In genomic region chr8:54660675-54661074, GRCm38 (mm10) we compare ENCODE assay signal across 9 mouse cellular contexts.
DNase-seq lines count a peak whose midpoint lies in the region; ATAC-seq lines count a peak whose summit lies in the region.
"Had no signal": no experiment of that assay in that cellular context is flagged by ENCODE, and none has a peak within 500 bp of the region (broad histone marks: within the 10 kb centered on the region; RNA-seq: fewer than 3 reads in every experiment).

No protein-coding gene starts in this region.

- H3K9ac ChIP-seq in intestine, embryonic 15.5 days = no peak overlapping the region
- no peak overlapping the region for H3K9ac ChIP-seq in intestine, embryonic 16.5 days (ENCODE audit: low read depth, low read length)
- no peak overlapping the region for H3K9ac ChIP-seq in lung, embryonic 16.5 days (ENCODE audit: low read length)

- ATAC-seq in intestine, embryonic 15.5 days = 0 out of 2 replicates have a peak, but pooled peaks have one; percentile 49
- ATAC-seq in intestine, embryonic 16.5 days = no peak
- 0 out of 2 replicates have a peak, but pooled peaks have one; percentile 28 for ATAC-seq in lung, embryonic 16.5 days (ENCODE audit: low read depth)

- H3K27me3 ChIP-seq in intestine, embryonic 15.5 days (replicated peaks) = no peaks in the 10 kb centered on the region
- H3K27me3 ChIP-seq in intestine, embryonic 16.5 days (replicated peaks; ENCODE audit: control insufficient read depth, insufficient read depth, low read length) = no peaks in the 10 kb centered on the region
- H3K27me3 ChIP-seq in heart, embryonic 10.5 days (ENCODE audit: insufficient read depth, poor library complexity, severe bottlenecking) = no peaks in the 10 kb centered on the region
- no peaks in the 10 kb centered on the region for H3K27me3 ChIP-seq in lung, embryonic 16.5 days (ENCODE audit: control insufficient read depth, insufficient read depth, low read depth, low read length)

- no peak overlapping the region for H3K4me3 ChIP-seq in intestine, embryonic 15.5 days (replicated peaks)
- H3K4me3 ChIP-seq in intestine, embryonic 16.5 days (ENCODE audit: low read length) = no peak overlapping the region
- no peak overlapping the region for H3K4me3 ChIP-seq in heart, embryonic 10.5 days
- H3K4me3 ChIP-seq in lung, embryonic 16.5 days (ENCODE audit: low read length) = no peak overlapping the region

- H3K36me3 ChIP-seq in intestine, embryonic 15.5 days = no peaks in the 10 kb centered on the region
- no peaks in the 10 kb centered on the region for H3K36me3 ChIP-seq in intestine, embryonic 16.5 days (ENCODE audit: control insufficient read depth, insufficient read depth, low read length)
- H3K36me3 ChIP-seq in heart, embryonic 10.5 days = no peaks in the 10 kb centered on the region
- H3K36me3 ChIP-seq in lung, embryonic 16.5 days (ENCODE audit: control insufficient read depth, insufficient read depth, low read length) = no peaks in the 10 kb centered on the region

- WGBS in intestine, embryonic 15.5 days = 43% methylated on average over 5 of the region's 5 CpGs
- WGBS in intestine, embryonic 16.5 days = 39% methylated on average over 5 of the region's 5 CpGs
- WGBS in heart, embryonic 10.5 days = 38% methylated on average over 5 of the region's 5 CpGs
- WGBS in lung, embryonic 16.5 days = 32% methylated on average over 5 of the region's 5 CpGs

- DNase-seq in adipocyte (ENCODE audit: low spot score) = peak; percentile 76
- peak; percentile 68 for DNase-seq in embryo, embryonic 10 days (ENCODE audit: low spot score)
- DNase-seq in heart, embryonic 10.5 days (ENCODE audit: low spot score) = peak; percentile 75
- DNase-seq in layer of hippocampus, adult 11-12 months (ENCODE audit: low spot score) = peak; percentile 67
- DNase-seq in right cerebral cortex, postnatal 25 days = peak; percentile 40

- no peaks in the 10 kb centered on the region for H3K9me3 ChIP-seq in intestine, embryonic 15.5 days
- no peaks in the 10 kb centered on the region for H3K9me3 ChIP-seq in intestine, embryonic 16.5 days (ENCODE audit: control insufficient read depth, low read length)
- H3K9me3 ChIP-seq in heart, embryonic 10.5 days = no peaks in the 10 kb centered on the region
- no peaks in the 10 kb centered on the region for H3K9me3 ChIP-seq in lung, embryonic 16.5 days (ENCODE audit: control insufficient read depth, low read length)

- H3K27ac ChIP-seq in intestine, embryonic 15.5 days = no peak overlapping the region
- no peak overlapping the region for H3K27ac ChIP-seq in intestine, embryonic 16.5 days (ENCODE audit: low read length)
- no peak overlapping the region for H3K27ac ChIP-seq in heart, embryonic 10.5 days
- no peak overlapping the region for H3K27ac ChIP-seq in lung, embryonic 16.5 days (ENCODE audit: low read length)
- H3K27ac ChIP-seq: macrophage had no signal

- no peaks in the 10 kb centered on the region for H3K4me1 ChIP-seq in intestine, embryonic 15.5 days (replicated peaks)
- H3K4me1 ChIP-seq in intestine, embryonic 16.5 days (ENCODE audit: control insufficient read depth, insufficient read depth, low read length) = no peaks in the 10 kb centered on the region
- no peaks in the 10 kb centered on the region for H3K4me1 ChIP-seq in heart, embryonic 10.5 days
- H3K4me1 ChIP-seq in lung, embryonic 16.5 days (replicated peaks; ENCODE audit: control insufficient read depth, insufficient read depth, low read length) = no peaks in the 10 kb centered on the region

- no peak overlapping the region for H3K4me2 ChIP-seq in intestine, embryonic 15.5 days (replicated peaks)
- H3K4me2 ChIP-seq in intestine, embryonic 16.5 days (ENCODE audit: low read depth, low read length) = no peak overlapping the region
- no peak overlapping the region for H3K4me2 ChIP-seq in lung, embryonic 16.5 days (ENCODE audit: low read depth, low read length)
